Mouse (Mus musculus) liver, adult 2 months (tissue): ENCODE results near the gene Atxn10. TPM values are rescaled to one million over a fixed set of nuclear protein-coding genes. Genes with fewer than 3 reads are reported as not detected.
"Not testable (repeated sequence)": the region's sequence is repeated elsewhere in the genome, so short reads cannot be mapped to it uniquely, and the experiment has no call there.

Experiments
- DNase-seq: peaks from one replicate; pipeline ENCODE4 v3.0.0-alpha.2; 2011; ENCODE audit warnings: low read depth, low spot score; ENCODE audit errors: extremely low read depth
- H3K27ac ChIP-seq: fragments of 200-500 bp; replicated peaks from 2 replicates; pipeline ENCODE4 v1.5.1; 2012; ENCODE audit warnings: low read depth, mild to moderate bottlenecking, control low read depth, inconsistent platforms, low read length; ENCODE audit not compliant: insufficient read depth
- H3K27me3 ChIP-seq: fragments of 200-500 bp; 2 replicates; pipeline ENCODE4 v1.6.1; 2012; ENCODE audit warnings: mild to moderate bottlenecking, moderate library complexity, low read length, inconsistent platforms; ENCODE audit not compliant: control insufficient read depth, insufficient read depth
- H3K36me3 ChIP-seq: fragments of 200-500 bp; 2 replicates; pipeline ENCODE4 v1.6.1; 2012; ENCODE audit warnings: low read length, inconsistent platforms; ENCODE audit not compliant: control insufficient read depth, insufficient read depth
- H3K4me1 ChIP-seq: fragments of 200-500 bp; 2 replicates; pipeline ENCODE4 v1.6.1; 2011; ENCODE audit warnings: low read length; ENCODE audit not compliant: control insufficient read depth, insufficient read depth
- H3K4me3 ChIP-seq: fragments of 200-500 bp; 2 replicates; pipeline ENCODE4 v1.5.1; 2011; ENCODE audit warnings: low read depth, mild to moderate bottlenecking, control low read depth, low read length, moderate library complexity; ENCODE audit not compliant: insufficient read depth
- H3K79me2 ChIP-seq: fragments of 200-500 bp; 2 replicates; pipeline ENCODE4 v1.6.1; 2012; ENCODE audit warnings: inconsistent platforms, mild to moderate bottlenecking, low read length, moderate library complexity; ENCODE audit not compliant: control insufficient read depth, insufficient read depth
- H3K9ac ChIP-seq: fragments of 200-500 bp; 2 replicates; pipeline ENCODE4 v1.6.1; 2012; ENCODE audit warnings: low read depth, mild to moderate bottlenecking, control low read depth, inconsistent platforms, low read length
- CTCF ChIP-seq: fragments of 200-500 bp; IDR thresholded peaks from 2 replicates; pipeline ENCODE4 v1.5.1; 2011; ENCODE audit warnings: low read depth, low read length, control low read depth
- POLR2A ChIP-seq: fragments of 200-500 bp; IDR thresholded peaks from 2 replicates; pipeline ENCODE4 v1.6.1; 2011; ENCODE audit warnings: low read length, control low read depth; ENCODE audit not compliant: insufficient read depth; ENCODE audit errors: extremely low read depth
- WGBS: fragments of 180-500 bp; shearing (Covaris S2); methylation state at CpG from one replicate; pipeline ENCODE4 v1.1.7; 2018; 5-methylcytosine and 5-hydroxymethylcytosine counted together
- polyA plus RNA-seq: library from polyadenylated mRNA; depleted of rRNA; stranded (reverse); fragments of >200 nt; gene quantifications from 2 replicates; pipeline ENCODE4 v1.2.3, GENCODE M21; 2012
- total RNA-seq: library from RNA; depleted of rRNA; stranded (reverse); fragments of >200 nt; gene quantifications from 2 replicates; pipeline ENCODE4 v1.2.3, GENCODE M21; 2014

The Atxn10 gene
- total and polyA plus RNA-seq, 2 experiments, result 36.8 to 41.0 TPM

GRCm38 (mm10) chr15:85329096-85329495 is 6.9 kb upstream of the Atxn10 start:
- Histone ChIP-seq H3K27ac (peak overlapping the region; percentile 83), H3K27me3 (no peaks in the 10 kb centered on the region), H3K4me1 (peaks cover 4% of the 10 kb centered on the region; the same call in 1 of the 2 replicates), H3K4me3 (peak overlapping the region; percentile 55; the same call in 1 of the 2 replicates), H3K36me3 (no peaks in the 10 kb centered on the region), H3K79me2 (no peaks in the 10 kb centered on the region), H3K9ac (peak overlapping the region; percentile 43)
- WGBS, result 33% methylated on average over 5 of the region's 5 CpGs
- peak; percentile 97 for DNase-seq
- no peak for TF ChIP-seq CTCF

- Histone ChIP-seq H3K27me3 (no peaks in the 10 kb centered on the region), H3K9ac (no peak overlapping the region), H3K4me3 (peak overlapping the region; percentile 15; the same call in 1 of the 2 replicates), H3K27ac (peak overlapping the region; percentile 83), H3K79me2 (no peaks in the 10 kb centered on the region), H3K36me3 (no peaks in the 10 kb centered on the region), H3K4me1 (peaks cover 4% of the 10 kb centered on the region; the same call in 1 of the 2 replicates)
- no peak for TF ChIP-seq POLR2A
- no peak for TF ChIP-seq CTCF
- 32% methylated on average over 6 of the region's 6 CpGs for WGBS
- peak; percentile 98 for DNase-seq
Measured at GRCm38 (mm10) chr15:85330024-85330423, 6.0 kb upstream of the Atxn10 start.

- not testable (repeated sequence) for H3K27ac ChIP-seq, H3K9ac ChIP-seq, DNase-seq, H3K79me2 ChIP-seq, H3K4me1 ChIP-seq, H3K36me3 ChIP-seq, H3K27me3 ChIP-seq, H3K4me3 ChIP-seq
- 88% methylated on average over 6 of the region's 6 CpGs for WGBS
Measured at GRCm38 (mm10) chr15:85333511-85333910, 2.5 kb upstream of the Atxn10 start.

GRCm38 (mm10) chr15:85334234-85334633 is 1.8 kb upstream of the Atxn10 start:
- Histone ChIP-seq H3K79me2 (peaks cover 1% of the 10 kb centered on the region; the same call in 1 of the 2 replicates), H3K4me1 (peaks cover 8% of the 10 kb centered on the region), H3K4me3 (no peak overlapping the region), H3K36me3 (no peaks in the 10 kb centered on the region), H3K27me3 (no peaks in the 10 kb centered on the region), H3K27ac (no peak overlapping the region), H3K9ac (no peak overlapping the region)
- 51% methylated on average over 3 of the region's 3 CpGs for WGBS
- TF ChIP-seq CTCF, result no peak
- no peak for TF ChIP-seq POLR2A
- DNase-seq, result no peak

- peaks cover 4% of the 10 kb centered on the region for H3K4me1 ChIP-seq
- peak overlapping the region; percentile 90 for H3K27ac ChIP-seq
- TF ChIP-seq CTCF, result no peak
- TF ChIP-seq POLR2A, result peak; percentile 42; the same call in 1 of the 2 replicates
- WGBS, result under 1% methylated on average over 54 of the region's 54 CpGs
- H3K36me3 ChIP-seq, result no peaks in the 10 kb centered on the region
- peak overlapping the region; percentile 83 for H3K4me3 ChIP-seq
- DNase-seq, result peak; percentile 63
- H3K27me3 ChIP-seq, result no peaks in the 10 kb centered on the region
- H3K79me2 ChIP-seq, result peaks cover 5% of the 10 kb centered on the region; the same call in 1 of the 2 replicates
- H3K9ac ChIP-seq, result peak overlapping the region; percentile 89
Measured at GRCm38 (mm10) chr15:85336301-85336991, 401 bp downstream of the Atxn10 start.

- H3K79me2 ChIP-seq, result peaks cover 6% of the 10 kb centered on the region; the same call in 1 of the 2 replicates
- H3K4me1 ChIP-seq, result peaks cover 4% of the 10 kb centered on the region
- peak overlapping the region; percentile 90 for H3K27ac ChIP-seq
- TF ChIP-seq CTCF, result no peak
- no peak for TF ChIP-seq POLR2A
- peak; percentile 72 for DNase-seq
- 6% methylated on average over 9 of the region's 9 CpGs for WGBS
- no peaks in the 10 kb centered on the region for H3K36me3 ChIP-seq
- H3K27me3 ChIP-seq, result no peaks in the 10 kb centered on the region
- peak overlapping the region; percentile 83; the same call in 1 of the 2 replicates for H3K4me3 ChIP-seq
- H3K9ac ChIP-seq, result 0 out of 2 replicates have a peak overlapping the region, but pooled peaks have one; percentile 89
Measured at GRCm38 (mm10) chr15:85337219-85337618, 1.2 kb downstream of the Atxn10 start.
